Mouse (Mus musculus) heart, adult 2 months (tissue): ENCODE measurements at regions not wholly inside any gene's neighbourhood (a gene's known extent, or its start where the extent isn't known, plus 50 kb on each side); places are given as distances from the start of the nearest gene placed in this dataset.

Source experiments
- DNase-seq, 2 experiments: peaks; one replicate each; pipeline ENCODE4 v3.0.0; 2021
- H3K27ac ChIP-seq: fragments of 200-600 bp; 2 replicates; pipeline ENCODE4 v1.8.1; 2022
- H3K27me3 ChIP-seq: fragments of 200-500 bp; 2 replicates; pipeline ENCODE4 v1.6.1; 2012; ENCODE audit warnings: mild to moderate bottlenecking, low read length, inconsistent platforms, mixed read lengths; ENCODE audit not compliant: control insufficient read depth, insufficient read depth
- H3K36me3 ChIP-seq: fragments of 200-500 bp; 2 replicates; pipeline ENCODE4 v1.6.1; 2012; ENCODE audit warnings: low read length, inconsistent platforms; ENCODE audit not compliant: control insufficient read depth, insufficient read depth
- H3K4me1 ChIP-seq: fragments of 200-500 bp; 2 replicates; pipeline ENCODE4 v1.6.1; 2011; ENCODE audit warnings: low read length; ENCODE audit not compliant: control insufficient read depth, insufficient read depth
- H3K4me3 ChIP-seq: fragments of 200-600 bp; 2 replicates; pipeline ENCODE4 v1.8.1; 2022
- H3K79me2 ChIP-seq: fragments of 200-500 bp; replicated peaks from 2 replicates; pipeline ENCODE4 v1.6.1; 2012; ENCODE audit warnings: mild to moderate bottlenecking, inconsistent platforms, low read length, moderate library complexity, mixed read lengths; ENCODE audit not compliant: control insufficient read depth, insufficient read depth
- H3K9ac ChIP-seq: fragments of 200-500 bp; 2 replicates; pipeline ENCODE4 v1.6.1; 2012; ENCODE audit warnings: low read depth, mild to moderate bottlenecking, control low read depth, inconsistent platforms, low read length, mixed read lengths
- CTCF ChIP-seq: fragments of 200-600 bp; IDR thresholded peaks from 2 replicates; pipeline ENCODE4 v1.8.1; 2022; ENCODE audit warnings: antibody characterized with exemption, mild to moderate bottlenecking, moderate library complexity
- EP300 ChIP-seq: fragments of 200-500 bp; IDR thresholded peaks from 2 replicates; pipeline ENCODE4 v1.6.1; 2011; ENCODE audit warnings: low read depth, low read length, control low read depth; ENCODE audit not compliant: insufficient read depth
- POLR2A ChIP-seq: fragments of 200-500 bp; IDR thresholded peaks from 2 replicates; pipeline ENCODE4 v1.6.1; 2011; ENCODE audit warnings: mild to moderate bottlenecking, low read depth, low read length, control low read depth; ENCODE audit not compliant: insufficient read depth
- WGBS: fragments of 180-500 bp; shearing (Covaris S2); methylation state at CpG from one replicate; pipeline ENCODE4 v1.1.7; 2018; 5-methylcytosine and 5-hydroxymethylcytosine counted together
- intact Hi-C: fragments of 180-260 bp; cut with DNase I; formaldehyde crosslinking; loops from one replicate; pipeline ENCODE4 v1.15.1; 2025

- Histone ChIP-seq H3K4me3 (no peak overlapping the region), H3K27me3 (no peaks in the 10 kb centered on the region)
- WGBS: 54% methylated on average over 5 of the region's 5 CpGs
These were observed 389.9 kb downstream of the Adam3 start for GRCm38 (mm10) chr8:24335709-24336108.

GRCm38 (mm10) chr8:24333705-24334104 is 391.9 kb downstream of the Adam3 start:
- Histone ChIP-seq H3K27ac (no peak overlapping the region), H3K36me3 (no peaks in the 10 kb centered on the region), H3K79me2 (no peaks in the 10 kb centered on the region), H3K27me3 (no peaks in the 10 kb centered on the region), H3K9ac (no peak overlapping the region), H3K4me3 (no peak overlapping the region), H3K4me1 (no peaks in the 10 kb centered on the region)
- TF ChIP-seq POLR2A: no peak
- peak; percentile 57 for TF ChIP-seq CTCF
- no peak for DNase-seq
- intact Hi-C loops: no loop called here
- WGBS: 68% methylated on average over 4 of the region's 4 CpGs

More at GRCm38 (mm10) chr8:24335709-24336108, 389.9 kb downstream of the Adam3 start:
- intact Hi-C loops: no loop called here
- H3K36me3 ChIP-seq: no peaks in the 10 kb centered on the region
- no peak for DNase-seq
- H3K79me2 ChIP-seq: no peaks in the 10 kb centered on the region
- H3K4me1 ChIP-seq: no peaks in the 10 kb centered on the region
- no peak overlapping the region for H3K9ac ChIP-seq
- TF ChIP-seq EP300: no peak
- no peak for TF ChIP-seq POLR2A
- TF ChIP-seq CTCF: no peak
- no peak overlapping the region for H3K27ac ChIP-seq

DNA sequence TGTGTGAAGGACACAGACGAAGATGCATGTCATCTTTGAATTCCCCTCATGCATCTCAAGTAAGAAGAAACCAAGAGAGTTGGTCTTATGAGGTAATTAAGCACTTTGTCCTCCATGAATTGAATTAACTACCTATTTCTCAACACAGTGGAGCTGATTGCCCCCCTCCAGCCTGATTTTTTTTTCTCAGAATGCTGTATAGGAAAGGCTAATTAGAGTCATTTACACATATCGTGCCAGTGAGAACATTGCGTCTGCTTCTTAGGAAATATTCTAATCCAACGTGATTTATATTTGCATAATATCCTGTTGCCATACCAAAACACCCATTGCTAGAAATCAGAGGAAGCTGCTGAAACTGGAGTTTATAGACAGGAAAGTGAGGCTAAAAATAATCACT is 414.8 kb downstream of the Adam3 start:
- intact Hi-C loops: no loop called here
- Histone ChIP-seq H3K27me3 (no peaks in the 10 kb centered on the region), H3K9ac (no peak overlapping the region), H3K27ac (peak overlapping the region; percentile 69), H3K4me3 (no peak overlapping the region), H3K36me3 (0 out of 2 replicates have a peak, but pooled peaks cover 2% of the 10 kb centered on the region), H3K79me2 (no peaks in the 10 kb centered on the region), H3K4me1 (peaks cover 5% of the 10 kb centered on the region)
- no peak for TF ChIP-seq POLR2A
- no peak for TF ChIP-seq CTCF
- TF ChIP-seq EP300: no peak
- no peak for DNase-seq
- WGBS: 35% methylated on average over 4 of the region's 4 CpGs

- Histone ChIP-seq H3K79me2 (no peaks in the 10 kb centered on the region), H3K27ac (no peak overlapping the region), H3K36me3 (no peaks in the 10 kb centered on the region), H3K27me3 (no peaks in the 10 kb centered on the region), H3K9ac (no peak overlapping the region), H3K4me1 (no peaks in the 10 kb centered on the region), H3K4me3 (no peak overlapping the region)
- DNase-seq: no peak
- intact Hi-C loops: loop anchor here (5.0 kb wide), 1 partner anchor 33 kb away; no protein-coding TSS in a partner anchor
- WGBS: 74% methylated on average over 1 of the region's 1 CpGs
- TF ChIP-seq CTCF: no peak
- no peak for TF ChIP-seq POLR2A
- TF ChIP-seq EP300: no peak
These were observed 431.1 kb downstream of the Adam3 start for GRCm38 (mm10) chr8:24294565-24294964.

GRCm38 (mm10) chr8:24287861-24288260 is 437.8 kb downstream of the Adam3 start:
- intact Hi-C loops: no loop called here
- Histone ChIP-seq H3K9ac (no peak overlapping the region), H3K27ac (no peak overlapping the region), H3K4me1 (no peaks in the 10 kb centered on the region), H3K36me3 (no peaks in the 10 kb centered on the region), H3K27me3 (no peaks in the 10 kb centered on the region), H3K4me3 (no peak overlapping the region), H3K79me2 (no peaks in the 10 kb centered on the region)
- WGBS: 95% methylated on average over 6 of the region's 6 CpGs
- TF ChIP-seq EP300 (no peak), POLR2A (no peak), CTCF (no peak)
- DNase-seq: no peak

DNA sequence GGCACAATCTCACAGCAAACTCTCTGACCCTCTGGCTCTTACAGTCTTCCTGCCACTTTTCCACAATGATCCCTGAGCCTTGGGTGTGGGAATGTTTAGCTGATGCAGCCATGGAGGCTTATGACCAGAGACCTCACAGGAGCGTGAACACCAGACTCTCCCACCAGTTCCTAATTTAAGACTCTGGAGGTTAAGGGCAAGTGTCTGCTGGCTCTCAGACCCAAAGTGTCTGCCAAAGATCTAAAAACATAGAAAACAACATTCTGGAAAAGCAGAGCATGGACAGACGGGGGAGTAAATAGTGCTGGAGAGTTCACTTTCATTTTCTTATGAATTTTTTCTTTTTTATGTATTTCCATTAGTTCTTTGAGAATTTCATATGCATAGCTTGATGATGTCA is 440.7 kb downstream of the Adam3 start:
- Histone ChIP-seq H3K36me3 (no peaks in the 10 kb centered on the region), H3K27ac (no peak overlapping the region), H3K4me1 (no peaks in the 10 kb centered on the region), H3K9ac (no peak overlapping the region), H3K4me3 (no peak overlapping the region), H3K27me3 (no peaks in the 10 kb centered on the region), H3K79me2 (no peaks in the 10 kb centered on the region)
- intact Hi-C loops: no loop called here
- no peak for TF ChIP-seq CTCF
- no peak for TF ChIP-seq POLR2A
- no peak for TF ChIP-seq EP300
- 69% methylated on average over 2 of the region's 2 CpGs for WGBS
- DNase-seq: peak in 1 of 2 experiments; percentile 8
